Mouse (Mus musculus) regulatory T cell (primary cell): ENCODE results near the gene Kbtbd7.
"Not testable (repeated sequence)": the region's sequence is repeated elsewhere in the genome, so short reads cannot be mapped to it uniquely, and the experiment has no call there.

Experiments
- in situ Hi-C: fragments of 300-600 bp; cut with MboI, MseI; formaldehyde crosslinking; loops from one replicate; pipeline ENCODE4 v1.15.1; 2025; ENCODE audit warnings: high pct_unique_total_duplicates

Kbtbd7 gene

GRCm38 (mm10) chr14:79445055-79445620 lies 18.8 kb downstream of the Kbtbd7 start:
- in situ Hi-C loops: no loop called here

- in situ Hi-C loops: not testable (repeated sequence)
Measured at GRCm38 (mm10) chr14:79451681-79452590, 25.6 kb downstream of the Kbtbd7 start, which contains the start of gene Kbtbd6. TSS of gene Kbtbd6 (plus strand) at chr14:79451835.

GRCm38 (mm10) chr14:79452591-79452934 lies 26.3 kb downstream of the Kbtbd7 start:
- in situ Hi-C loops: not testable (repeated sequence)

GRCm38 (mm10) chr14:79460401-79460800 lies 34.1 kb downstream of the Kbtbd7 start:
- in situ Hi-C loops: no loop called here

GRCm38 (mm10) chr14:79460988-79461387 lies 34.7 kb downstream of the Kbtbd7 start:
- in situ Hi-C loops: no loop called here

- in situ Hi-C loops: loop anchor here (5.0 kb wide), 1 partner anchor 73 kb away; the partner anchor contains the start of gene Naa16
Measured at GRCm38 (mm10) chr14:79465623-79466022, 39.3 kb downstream of the Kbtbd7 start.

GRCm38 (mm10) chr14:79467621-79468020 lies 41.3 kb downstream of the Kbtbd7 start:
- in situ Hi-C loops: loop anchor here (5.0 kb wide), 1 partner anchor 75 kb away; the partner anchor contains the start of gene Naa16

GRCm38 (mm10) chr14:79473384-79473783 lies 47.1 kb downstream of the Kbtbd7 start:
- in situ Hi-C loops: loop anchor here (10.0 kb wide), 1 partner anchor 759 kb away; no protein-coding TSS in a partner anchor
